Mouse (Mus musculus) myocyte (in vitro differentiated cells): ENCODE data around the gene Capn9. TPM values are rescaled to one million over a fixed set of nuclear protein-coding genes. Genes with fewer than 3 reads are reported as not detected.

Source experiments
- H3K27me3 ChIP-seq: one replicate; pipeline ENCODE4 v1.6.1; 2011; ENCODE audit not compliant: control insufficient read depth, insufficient read depth, insufficient read length
- H3K36me3 ChIP-seq: one replicate; pipeline ENCODE4 v1.6.1; 2011; ENCODE audit not compliant: control insufficient read depth, insufficient read depth
- H3K4me2 ChIP-seq: one replicate; pipeline ENCODE4 v1.6.1; 2011; ENCODE audit warnings: low read depth, control low read depth
- H3K4me3 ChIP-seq: one replicate; pipeline ENCODE4 v1.5.1; 2011; ENCODE audit warnings: mild to moderate bottlenecking, control low read depth, moderate library complexity
- H3K79me2 ChIP-seq: one replicate; pipeline ENCODE4 v1.6.1; 2011; ENCODE audit not compliant: control insufficient read depth, insufficient read depth
- H3ac ChIP-seq: one replicate; pipeline ENCODE4 v1.6.1; 2011; ENCODE audit not compliant: control insufficient read depth, insufficient read length
- CEBPB ChIP-seq: IDR thresholded peaks from 2 replicates; pipeline ENCODE4 v1.6.1; 2011; ENCODE audit warnings: mild to moderate bottlenecking, moderate library complexity; ENCODE audit not compliant: poor library complexity, insufficient read depth, severe bottlenecking
- E2F4 ChIP-seq: IDR thresholded peaks from one replicate; pipeline ENCODE4 v1.6.1; 2011; ENCODE audit warnings: mild to moderate bottlenecking, control low read depth, moderate library complexity; ENCODE audit not compliant: insufficient read depth
- MAX ChIP-seq: IDR thresholded peaks from one replicate; pipeline ENCODE4 v1.6.1; 2011; ENCODE audit warnings: low read depth, mild to moderate bottlenecking, control low read depth
- MYOD1 ChIP-seq, 3 experiments: IDR thresholded peaks; one replicate each; pipeline ENCODE4 v1.6.1; 2011; ENCODE audit warnings: control low read depth in 2 of 3, low read depth in 2 of 3, mild to moderate bottlenecking in 2 of 3, moderate library complexity in 1 of 3; ENCODE audit not compliant: insufficient read length in 2 of 3, control insufficient read depth in 1 of 3
- MYOG ChIP-seq, 3 experiments: IDR thresholded peaks; one replicate each; pipeline ENCODE4 v1.6.1; 2011; ENCODE audit warnings: control low read depth in 2 of 3, low read depth in 2 of 3, mild to moderate bottlenecking in 2 of 3; ENCODE audit not compliant: insufficient read length in 2 of 3, control insufficient read depth in 1 of 3, insufficient read depth in 1 of 3
- POLR2A ChIP-seq: IDR thresholded peaks from one replicate; pipeline ENCODE4 v1.6.1; 2011; ENCODE audit warnings: low read depth, mild to moderate bottlenecking, control low read depth, moderate library complexity; ENCODE audit not compliant: insufficient read length
- POLR2AphosphoS2 ChIP-seq: IDR thresholded peaks from one replicate; pipeline ENCODE4 v1.6.1; 2011; ENCODE audit warnings: low read depth, control low read depth; ENCODE audit not compliant: insufficient read length
- REST ChIP-seq: IDR thresholded peaks from one replicate; pipeline ENCODE4 v1.6.1; 2011; ENCODE audit warnings: mild to moderate bottlenecking, control low read depth, moderate library complexity; ENCODE audit not compliant: insufficient read depth, insufficient read length
- SRF ChIP-seq: IDR thresholded peaks from one replicate; pipeline ENCODE4 v1.6.1; 2011; ENCODE audit warnings: low read depth; ENCODE audit not compliant: control insufficient read depth, insufficient read length
- TCF12 ChIP-seq: IDR thresholded peaks from one replicate; pipeline ENCODE4 v1.6.1; 2011; ENCODE audit warnings: mild to moderate bottlenecking, control low read depth; ENCODE audit not compliant: poor library complexity, insufficient read depth, severe bottlenecking
- TCF3 ChIP-seq: IDR thresholded peaks from one replicate; pipeline ENCODE4 v1.6.1; 2011; ENCODE audit warnings: low read depth, control low read depth; ENCODE audit not compliant: insufficient read length
- USF1 ChIP-seq: IDR thresholded peaks from one replicate; pipeline ENCODE4 v1.6.1; 2011; ENCODE audit warnings: low read depth, mild to moderate bottlenecking, control low read depth, moderate library complexity
- polyA plus RNA-seq: library from polyadenylated mRNA; unstranded; fragments of >200 nt; fragmentation: generic; extraction: Trizol; gene quantifications from one replicate; pipeline ENCODE4 v1.2.1, GENCODE M21; 2012; ENCODE audit warnings: missing spikeins

Capn9 gene
- polyA plus RNA-seq, 1 experiment, result 0.04 TPM

DNA sequence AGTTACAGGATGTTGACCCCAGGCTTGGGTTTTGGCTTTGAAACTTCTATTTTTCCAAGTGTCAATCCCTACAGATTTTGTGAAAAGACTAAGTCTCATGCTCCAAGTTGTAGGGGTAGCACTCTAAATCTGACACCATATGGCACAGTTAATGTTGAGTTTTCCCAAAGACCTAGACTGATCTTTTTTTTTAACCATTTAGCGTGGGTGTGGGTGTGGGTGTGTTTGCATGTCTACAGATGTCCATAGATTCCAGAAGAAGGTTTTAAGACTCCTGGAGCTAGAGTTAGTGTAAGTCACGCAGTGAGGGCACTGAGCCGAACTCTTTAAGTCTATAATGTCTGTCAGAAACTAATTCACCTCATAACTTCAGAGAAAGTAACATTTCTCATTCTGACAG lies 43.3 kb upstream of the Capn9 start:
- Histone ChIP-seq H3K27me3 (no peaks in the 10 kb centered on the region), H3K36me3 (peaks cover 14% of the 10 kb centered on the region), H3K4me2 (no peak overlapping the region), H3K79me2 (no peaks in the 10 kb centered on the region), H3ac (no peak overlapping the region), H3K4me3 (no peak overlapping the region)
- TF ChIP-seq MAX, result no peak
- TF ChIP-seq USF1, result no peak
- no peak for TF ChIP-seq E2F4
- TF ChIP-seq MYOG (IDR thresholded peaks at IDR 0.05; ENCODE audit: control insufficient read depth in 1 of 3, insufficient read depth in 1 of 3, insufficient read length in 2 of 3, low read depth in 2 of 3), result no peak
- TF ChIP-seq REST, result no peak
- no peak for TF ChIP-seq POLR2A
- no peak for TF ChIP-seq TCF3
- TF ChIP-seq TCF12, result no peak
- TF ChIP-seq MYOD1 (IDR thresholded peaks at IDR 0.05; ENCODE audit: control insufficient read depth in 1 of 3, insufficient read length in 2 of 3, low read depth in 2 of 3), result no peak
- no peak for TF ChIP-seq SRF
- no peak for TF ChIP-seq POLR2AphosphoS2
- no peak for TF ChIP-seq CEBPB

DNA sequence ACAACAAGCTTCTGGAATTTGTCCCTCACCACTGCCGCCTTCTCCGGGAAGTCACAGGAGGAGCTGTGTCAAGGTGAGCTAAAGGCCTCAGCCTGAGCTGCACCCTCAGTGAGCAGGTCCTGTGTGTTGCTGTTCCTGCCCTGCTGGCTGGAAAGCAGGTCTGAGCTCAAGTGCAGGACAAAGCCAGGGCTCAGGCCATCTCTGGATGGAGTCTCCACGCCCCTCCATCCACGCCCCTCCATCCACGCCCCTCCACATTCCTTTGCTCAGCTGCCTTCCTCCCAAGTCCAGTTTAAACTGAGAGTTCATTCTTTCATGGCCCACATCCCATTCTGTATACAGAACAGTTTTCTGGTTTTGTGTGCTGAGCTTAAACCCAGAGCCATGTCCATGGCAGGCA lies 40.5 kb upstream of the Capn9 start:
- TF ChIP-seq MAX (no peak), SRF (no peak), E2F4 (no peak), TCF3 (no peak), TCF12 (no peak), USF1 (no peak), REST (no peak), CEBPB (no peak), MYOG (IDR thresholded peaks at IDR 0.05; ENCODE audit: control insufficient read depth in 1 of 3, insufficient read depth in 1 of 3, insufficient read length in 2 of 3, low read depth in 2 of 3) (no peak), MYOD1 (IDR thresholded peaks at IDR 0.05; ENCODE audit: control insufficient read depth in 1 of 3, insufficient read length in 2 of 3, low read depth in 2 of 3) (no peak), POLR2A (no peak), POLR2AphosphoS2 (no peak)
- H3K79me2 ChIP-seq, result no peaks in the 10 kb centered on the region
- no peak overlapping the region for H3K4me2 ChIP-seq
- peaks cover 23% of the 10 kb centered on the region for H3K36me3 ChIP-seq
- no peaks in the 10 kb centered on the region for H3K27me3 ChIP-seq
- H3ac ChIP-seq, result no peak overlapping the region
- no peak overlapping the region for H3K4me3 ChIP-seq

- Histone ChIP-seq H3K4me2 (no peak overlapping the region), H3K27me3 (no peaks in the 10 kb centered on the region), H3ac (no peak overlapping the region), H3K4me3 (no peak overlapping the region), H3K79me2 (no peaks in the 10 kb centered on the region), H3K36me3 (peaks cover 15% of the 10 kb centered on the region)
- no peak for TF ChIP-seq E2F4
Observed at GRCm38 (mm10) chr8:124540906-124541305, 35.0 kb upstream of the Capn9 start.

DNA sequence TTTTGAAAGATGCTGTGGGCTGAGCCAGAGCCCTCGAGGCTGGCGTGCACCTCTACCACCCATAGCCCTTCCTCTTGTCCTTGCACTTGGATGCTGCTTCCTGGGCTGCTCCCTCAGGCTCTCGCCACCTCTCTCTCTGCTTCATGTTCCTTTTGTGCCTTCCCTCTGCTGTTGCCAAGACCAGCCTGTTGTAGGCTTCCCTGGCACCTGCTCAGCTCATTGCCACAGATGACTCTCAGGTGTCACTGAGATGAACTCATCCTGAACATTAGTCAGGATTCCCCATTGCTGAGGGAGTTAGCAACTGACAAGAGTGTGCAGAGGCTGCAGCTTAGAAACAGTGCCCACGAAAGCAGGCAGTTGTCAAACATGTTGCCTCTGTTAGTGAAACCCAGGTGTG lies 33.9 kb upstream of the Capn9 start:
- Histone ChIP-seq H3K79me2 (no peaks in the 10 kb centered on the region), H3K27me3 (no peaks in the 10 kb centered on the region), H3K4me3 (no peak overlapping the region), H3K4me2 (no peak overlapping the region), H3K36me3 (peaks cover 15% of the 10 kb centered on the region), H3ac (no peak overlapping the region)
- no peak for TF ChIP-seq USF1
- no peak for TF ChIP-seq CEBPB
- no peak for TF ChIP-seq TCF12
- no peak for TF ChIP-seq REST
- no peak for TF ChIP-seq MYOG (IDR thresholded peaks at IDR 0.05; ENCODE audit: control insufficient read depth in 1 of 3, insufficient read depth in 1 of 3, insufficient read length in 2 of 3, low read depth in 2 of 3)
- no peak for TF ChIP-seq E2F4
- TF ChIP-seq POLR2AphosphoS2, result no peak
- no peak for TF ChIP-seq MYOD1 (IDR thresholded peaks at IDR 0.05; ENCODE audit: control insufficient read depth in 1 of 3, insufficient read length in 2 of 3, low read depth in 2 of 3)
- no peak for TF ChIP-seq SRF
- no peak for TF ChIP-seq TCF3
- no peak for TF ChIP-seq POLR2A
- no peak for TF ChIP-seq MAX

- Histone ChIP-seq H3K4me3 (no peak overlapping the region), H3K27me3 (no peaks in the 10 kb centered on the region), H3ac (no peak overlapping the region), H3K79me2 (no peaks in the 10 kb centered on the region), H3K36me3 (peaks cover 15% of the 10 kb centered on the region), H3K4me2 (no peak overlapping the region)
- no peak for TF ChIP-seq REST
- TF ChIP-seq POLR2AphosphoS2, result no peak
- TF ChIP-seq MYOD1 (IDR thresholded peaks at IDR 0.05; ENCODE audit: control insufficient read depth in 1 of 3, insufficient read length in 2 of 3, low read depth in 2 of 3), result no peak
- TF ChIP-seq POLR2A, result no peak
- no peak for TF ChIP-seq USF1
- no peak for TF ChIP-seq E2F4
- TF ChIP-seq SRF, result no peak
- no peak for TF ChIP-seq CEBPB
- TF ChIP-seq TCF3, result no peak
- TF ChIP-seq TCF12, result no peak
- TF ChIP-seq MAX, result no peak
- TF ChIP-seq MYOG (IDR thresholded peaks at IDR 0.05; ENCODE audit: control insufficient read depth in 1 of 3, insufficient read depth in 1 of 3, insufficient read length in 2 of 3, low read depth in 2 of 3), result no peak
Observed at GRCm38 (mm10) chr8:124543272-124543671, 32.6 kb upstream of the Capn9 start.
